Mouse (Mus musculus): ENCODE results near the gene Tmem81. TPM values are rescaled to one million over a fixed set of nuclear protein-coding genes. Genes with fewer than 3 reads are reported as not detected.

Tmem81 gene
- total and polyA plus RNA-seq, 2 experiments from 2014 or later: 0.90 to 3.0 TPM

DNA sequence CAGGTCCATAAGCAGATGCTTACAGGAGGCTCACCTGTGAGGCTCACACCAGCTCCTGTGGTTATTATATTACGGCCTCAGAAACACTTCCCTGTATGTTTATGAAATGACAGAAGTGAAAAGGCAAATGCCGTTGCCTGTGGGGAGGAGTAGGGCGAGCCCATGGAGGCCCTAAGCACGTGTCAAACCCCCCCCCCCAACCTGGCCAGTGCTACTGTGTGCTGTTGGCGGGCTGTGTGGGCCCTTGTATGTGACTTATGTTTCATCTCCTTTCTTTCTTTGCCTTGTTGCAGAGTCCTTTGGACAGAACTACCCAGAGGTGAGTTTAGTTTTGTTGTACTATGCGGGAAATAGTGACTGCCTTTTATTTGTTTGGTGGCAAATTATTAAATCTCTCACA, 22.3 kb upstream of the Tmem81 start:
- Histone ChIP-seq H3K4me1 (ENCODE audit: insufficient read depth) (peaks cover 2% of the 10 kb centered on the region; the same call in 1 of the 2 replicates), H3K4me2 (ENCODE audit: low read depth) (no peak overlapping the region), H3K9ac (no peak overlapping the region), H3K9me3 (ENCODE audit: low read length) (no peaks in the 10 kb centered on the region), H3K4me3 (ENCODE audit: low read depth, low read length) (no peak overlapping the region), H3K36me3 (ENCODE audit: insufficient read depth) (peaks cover 4% of the 10 kb centered on the region; the same call in 1 of the 2 replicates), H3K27ac (ENCODE audit: low read depth, low read length) (no peak overlapping the region), H3K27me3 (ENCODE audit: insufficient read depth, low read length) (no peaks in the 10 kb centered on the region)
- DNase-seq: no peak
- WGBS: 90% methylated on average over 6 of the region's 6 CpGs
- TF ChIP-seq CTCF (IDR thresholded peaks at IDR 0.05; ENCODE audit: low read depth): no peak
- ATAC-seq: no peak

DNA sequence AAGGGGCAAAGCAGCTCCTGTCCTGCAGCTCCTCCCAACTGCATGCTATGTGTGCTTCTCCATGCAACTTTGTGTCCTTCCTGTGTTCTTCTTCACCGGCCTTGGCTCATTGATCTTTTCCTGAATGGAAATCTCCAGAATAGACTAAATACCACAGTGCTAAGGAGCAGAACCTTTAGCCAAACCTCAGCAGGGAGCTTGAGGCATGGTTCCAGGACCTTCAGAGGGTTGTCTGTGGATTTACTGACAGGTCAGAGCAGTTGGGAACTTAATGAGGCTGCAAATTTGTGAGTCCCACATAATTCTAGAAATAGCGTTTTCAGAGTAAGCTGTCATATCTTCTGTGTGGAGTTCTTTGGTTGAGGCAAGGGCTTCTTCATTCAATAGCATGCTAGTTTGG, 5.5 kb upstream of the Tmem81 start:
- H3K27me3 ChIP-seq (ENCODE audit: insufficient read depth, low read length): no peaks in the 10 kb centered on the region
- no peaks in the 10 kb centered on the region for H3K9me3 ChIP-seq (ENCODE audit: low read length)
- H3K9ac ChIP-seq: no peak overlapping the region
- H3K4me3 ChIP-seq (ENCODE audit: low read depth, low read length): no peak overlapping the region
- 87% methylated on average over 2 of the region's 2 CpGs for WGBS
- H3K27ac ChIP-seq (ENCODE audit: low read depth, low read length): no peak overlapping the region
- DNase-seq (no peak), ATAC-seq (no peak)
- no peak for TF ChIP-seq CTCF (IDR thresholded peaks at IDR 0.05; ENCODE audit: low read depth)
- no peaks in the 10 kb centered on the region for H3K4me1 ChIP-seq (ENCODE audit: insufficient read depth)
- peaks cover 69% of the 10 kb centered on the region for H3K36me3 ChIP-seq (ENCODE audit: insufficient read depth)
- H3K4me2 ChIP-seq (ENCODE audit: low read depth): no peak overlapping the region

DNA sequence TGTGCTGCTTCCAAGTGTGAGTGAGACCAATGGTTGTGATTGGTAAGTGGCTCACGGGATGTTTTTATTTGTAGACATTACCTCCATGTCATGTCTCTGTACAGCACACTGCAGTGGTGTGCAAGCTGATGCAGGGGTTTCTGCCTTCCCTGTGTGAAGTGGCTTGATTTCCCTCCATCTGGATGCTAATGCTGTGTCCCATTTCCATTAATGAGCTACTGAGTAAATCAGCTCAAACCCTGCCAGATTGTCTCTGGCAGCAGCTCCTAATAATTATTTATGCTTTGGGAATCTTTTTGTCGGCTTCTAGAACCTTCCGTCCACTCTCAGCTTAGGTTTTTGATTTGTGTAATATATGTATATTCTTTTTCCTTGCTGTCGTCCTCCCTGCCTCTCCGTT, 875 bp upstream of the Tmem81 start:
- no peak overlapping the region for H3K9ac ChIP-seq
- WGBS: 55% methylated on average over 5 of the region's 5 CpGs
- DNase-seq (peak; percentile 56), ATAC-seq (peak; percentile 69; the same call in 1 of the 2 replicates)
- H3K36me3 ChIP-seq (ENCODE audit: insufficient read depth): peaks cover 54% of the 10 kb centered on the region
- H3K9me3 ChIP-seq (ENCODE audit: low read length): no peaks in the 10 kb centered on the region
- H3K27me3 ChIP-seq (ENCODE audit: insufficient read depth, low read length): no peaks in the 10 kb centered on the region
- H3K4me1 ChIP-seq (ENCODE audit: insufficient read depth): no peaks in the 10 kb centered on the region
- H3K4me3 ChIP-seq (ENCODE audit: low read depth, low read length): no peak overlapping the region
- TF ChIP-seq CTCF (IDR thresholded peaks at IDR 0.05; ENCODE audit: low read depth): no peak
- no peak overlapping the region for H3K4me2 ChIP-seq (ENCODE audit: low read depth)
- H3K27ac ChIP-seq (ENCODE audit: low read depth, low read length): peak overlapping the region; percentile 1; the same call in 1 of the 2 replicates

DNA sequence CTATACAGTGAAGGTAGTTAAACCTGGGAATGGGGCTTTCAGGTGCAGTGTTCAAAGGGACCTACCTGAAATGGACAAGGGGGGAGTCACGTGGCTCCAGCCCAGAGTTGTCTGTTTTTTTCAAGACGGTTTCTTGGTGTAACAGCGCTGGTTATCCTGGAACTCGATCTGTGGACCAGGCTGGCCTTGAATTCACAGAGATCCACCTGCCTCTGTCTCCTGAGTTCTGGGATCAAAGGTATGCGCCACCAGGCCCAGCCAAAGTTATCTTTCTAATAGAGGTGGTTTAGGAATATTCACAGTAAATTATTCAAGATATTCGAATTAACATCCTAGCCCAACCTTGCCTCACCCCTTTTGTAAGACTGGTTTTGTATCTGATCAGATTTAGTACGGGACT, 626 bp downstream of the Tmem81 start:
- Histone ChIP-seq H3K27ac (ENCODE audit: low read depth, low read length) (no peak overlapping the region), H3K9ac (no peak overlapping the region), H3K36me3 (ENCODE audit: insufficient read depth) (peaks cover 43% of the 10 kb centered on the region), H3K4me2 (ENCODE audit: low read depth) (no peak overlapping the region), H3K4me3 (ENCODE audit: low read depth, low read length) (no peak overlapping the region), H3K4me1 (ENCODE audit: insufficient read depth) (no peaks in the 10 kb centered on the region), H3K9me3 (ENCODE audit: low read length) (no peaks in the 10 kb centered on the region), H3K27me3 (ENCODE audit: insufficient read depth, low read length) (no peaks in the 10 kb centered on the region)
- no peak for TF ChIP-seq CTCF (IDR thresholded peaks at IDR 0.05; ENCODE audit: low read depth)
- no peak for DNase-seq
- WGBS: 94% methylated on average over 7 of the region's 7 CpGs
- ATAC-seq: no peak

DNA sequence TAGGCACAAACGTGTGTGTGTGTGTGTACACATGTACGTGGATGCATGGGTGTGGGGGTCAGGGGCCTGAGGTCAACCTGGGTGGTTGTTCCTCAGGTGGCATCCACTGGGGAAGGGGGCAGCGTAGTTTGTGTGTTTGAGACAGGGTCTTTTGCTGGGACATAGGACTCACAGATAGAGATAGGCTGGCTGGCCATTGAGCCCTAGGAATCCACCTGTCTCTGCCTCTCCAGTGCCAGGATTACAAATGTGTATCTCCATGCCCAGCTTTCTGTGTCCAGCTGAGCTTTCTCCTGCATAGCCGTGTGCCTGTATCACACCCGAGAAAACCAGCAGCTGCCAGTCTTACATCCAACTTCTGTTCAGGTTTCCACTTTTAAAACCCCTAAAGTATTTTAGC, 3.7 kb downstream of the Tmem81 start:
- ATAC-seq (no peak), DNase-seq (no peak)
- Histone ChIP-seq H3K27ac (ENCODE audit: low read depth, low read length) (no peak overlapping the region), H3K4me1 (ENCODE audit: insufficient read depth) (no peaks in the 10 kb centered on the region), H3K9me3 (ENCODE audit: low read length) (no peaks in the 10 kb centered on the region), H3K9ac (no peak overlapping the region), H3K27me3 (ENCODE audit: insufficient read depth, low read length) (no peaks in the 10 kb centered on the region), H3K4me2 (ENCODE audit: low read depth) (no peak overlapping the region), H3K36me3 (ENCODE audit: insufficient read depth) (peaks cover 32% of the 10 kb centered on the region), H3K4me3 (ENCODE audit: low read depth, low read length) (no peak overlapping the region)
- TF ChIP-seq CTCF (IDR thresholded peaks at IDR 0.05; ENCODE audit: low read depth): no peak
- WGBS: 71% methylated on average over 5 of the region's 5 CpGs

DNA sequence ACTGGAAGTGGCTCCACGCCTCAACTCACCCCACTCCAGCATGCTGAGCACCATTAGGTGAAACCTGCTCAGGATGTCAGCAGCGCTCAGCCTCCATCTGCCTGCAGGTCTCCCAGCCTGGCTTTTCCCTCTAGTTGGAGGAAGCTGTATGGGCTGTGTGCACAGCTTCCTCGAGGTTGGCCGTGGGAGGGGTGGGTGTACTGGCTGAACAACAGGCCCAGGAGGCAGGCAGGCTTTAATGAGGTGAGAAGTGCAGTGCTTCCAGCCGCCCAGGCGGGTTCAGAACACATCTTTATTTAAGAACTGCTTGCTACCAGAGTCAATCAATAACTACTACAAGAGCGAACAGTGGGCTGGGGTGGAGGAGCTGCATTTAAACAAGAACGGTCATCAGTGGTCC, 5.5 kb downstream of the Tmem81 start:
- Histone ChIP-seq H3K4me3 (ENCODE audit: low read depth, low read length) (no peak overlapping the region), H3K9me3 (ENCODE audit: low read length) (no peaks in the 10 kb centered on the region), H3K27me3 (ENCODE audit: insufficient read depth, low read length) (no peaks in the 10 kb centered on the region), H3K9ac (no peak overlapping the region), H3K4me2 (ENCODE audit: low read depth) (no peak overlapping the region), H3K36me3 (ENCODE audit: insufficient read depth) (peaks cover 46% of the 10 kb centered on the region), H3K4me1 (ENCODE audit: insufficient read depth) (no peaks in the 10 kb centered on the region), H3K27ac (ENCODE audit: low read depth, low read length) (no peak overlapping the region)
- WGBS: 53% methylated on average over 8 of the region's 8 CpGs
- no peak for DNase-seq
- no peak for TF ChIP-seq CTCF (IDR thresholded peaks at IDR 0.05; ENCODE audit: low read depth)
- ATAC-seq: peak; percentile 20; the same call in 1 of the 2 replicates

DNA sequence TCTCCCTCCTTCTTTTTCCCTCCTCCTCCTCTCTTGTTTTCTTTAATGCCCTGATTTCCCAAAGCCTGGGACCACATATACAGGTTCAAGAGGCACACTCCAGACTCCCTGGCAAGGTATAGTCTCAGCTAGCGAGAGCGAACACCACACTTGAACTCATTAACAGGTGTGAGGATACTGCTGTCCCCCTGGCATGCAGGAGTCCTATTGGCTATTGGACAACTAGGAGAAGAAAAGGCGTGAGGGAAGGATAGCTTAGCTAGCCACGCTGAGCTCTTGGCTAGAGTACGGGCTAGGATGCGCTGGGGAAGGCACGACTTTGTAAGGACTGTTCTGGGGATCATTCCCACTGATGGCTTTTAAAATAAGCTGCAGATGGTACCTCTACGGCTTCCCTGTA, 6.1 kb downstream of the Tmem81 start:
- WGBS: 76% methylated on average over 8 of the region's 8 CpGs
- H3K4me3 ChIP-seq (ENCODE audit: low read depth, low read length): no peak overlapping the region
- peaks cover 48% of the 10 kb centered on the region for H3K36me3 ChIP-seq (ENCODE audit: insufficient read depth)
- TF ChIP-seq CTCF (IDR thresholded peaks at IDR 0.05; ENCODE audit: low read depth): no peak
- DNase-seq: no peak
- no peaks in the 10 kb centered on the region for H3K27me3 ChIP-seq (ENCODE audit: insufficient read depth, low read length)
- H3K4me2 ChIP-seq (ENCODE audit: low read depth): no peak overlapping the region
- H3K9me3 ChIP-seq (ENCODE audit: low read length): no peaks in the 10 kb centered on the region
- H3K9ac ChIP-seq: no peak overlapping the region
- H3K27ac ChIP-seq (ENCODE audit: low read depth, low read length): no peak overlapping the region
- no peaks in the 10 kb centered on the region for H3K4me1 ChIP-seq (ENCODE audit: insufficient read depth)
- ATAC-seq: no peak

DNA sequence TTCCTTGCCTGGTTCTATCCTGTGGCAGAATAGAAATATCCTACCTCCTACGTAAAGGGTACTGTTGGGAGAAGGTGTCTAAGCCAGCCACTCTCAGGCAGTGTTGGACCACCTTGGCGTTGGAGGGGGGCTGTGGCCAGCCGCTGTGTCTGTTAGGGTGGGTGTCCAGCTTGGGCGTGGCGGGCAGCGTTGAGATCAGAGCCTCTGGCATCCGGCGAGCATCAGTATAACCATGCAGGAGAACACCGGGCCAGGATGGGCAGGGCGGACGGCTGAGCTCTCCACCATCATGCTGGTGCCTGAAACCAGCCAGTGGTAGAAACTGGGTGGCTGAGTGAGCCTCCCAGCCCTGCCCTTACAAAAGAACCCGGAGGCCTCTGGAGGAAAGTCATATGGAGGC, 9.3 kb downstream of the Tmem81 start:
- no peaks in the 10 kb centered on the region for H3K27me3 ChIP-seq (ENCODE audit: insufficient read depth, low read length)
- no peak for TF ChIP-seq CTCF (IDR thresholded peaks at IDR 0.05; ENCODE audit: low read depth)
- H3K36me3 ChIP-seq (ENCODE audit: insufficient read depth): peaks cover 56% of the 10 kb centered on the region
- H3K27ac ChIP-seq (ENCODE audit: low read depth, low read length): no peak overlapping the region
- DNase-seq (no peak), ATAC-seq (no peak)
- H3K4me3 ChIP-seq (ENCODE audit: low read depth, low read length): no peak overlapping the region
- 93% methylated on average over 12 of the region's 12 CpGs for WGBS
- H3K4me2 ChIP-seq (ENCODE audit: low read depth): no peak overlapping the region
- H3K9ac ChIP-seq: no peak overlapping the region
- H3K4me1 ChIP-seq (ENCODE audit: insufficient read depth): no peaks in the 10 kb centered on the region
- H3K9me3 ChIP-seq (ENCODE audit: low read length): no peaks in the 10 kb centered on the region
